Mouse (Mus musculus): ENCODE measurements at regions not wholly inside any gene's neighbourhood (a gene's known extent, or its start where the extent isn't known, plus 50 kb on each side); places are given as distances from the start of the nearest gene placed in this dataset.

GRCm38 (mm10) chr12:28248749-28249148 lies 303.4 kb downstream of the Dcdc2c start:
- TF ChIP-seq CTCF (IDR thresholded peaks at IDR 0.05; ENCODE audit: low read depth, low read length) (0 out of 2 replicates have a peak, but pooled peaks have one; percentile 7), POLR2A (IDR thresholded peaks at IDR 0.05; ENCODE audit: borderline replicate concordance, low read depth, low read length) (no peak)

All from bone marrow macrophage, adult 2 months (primary cell).